ENCODE assay signal across 8 mouse cellular contexts in the genomic region with DNA sequence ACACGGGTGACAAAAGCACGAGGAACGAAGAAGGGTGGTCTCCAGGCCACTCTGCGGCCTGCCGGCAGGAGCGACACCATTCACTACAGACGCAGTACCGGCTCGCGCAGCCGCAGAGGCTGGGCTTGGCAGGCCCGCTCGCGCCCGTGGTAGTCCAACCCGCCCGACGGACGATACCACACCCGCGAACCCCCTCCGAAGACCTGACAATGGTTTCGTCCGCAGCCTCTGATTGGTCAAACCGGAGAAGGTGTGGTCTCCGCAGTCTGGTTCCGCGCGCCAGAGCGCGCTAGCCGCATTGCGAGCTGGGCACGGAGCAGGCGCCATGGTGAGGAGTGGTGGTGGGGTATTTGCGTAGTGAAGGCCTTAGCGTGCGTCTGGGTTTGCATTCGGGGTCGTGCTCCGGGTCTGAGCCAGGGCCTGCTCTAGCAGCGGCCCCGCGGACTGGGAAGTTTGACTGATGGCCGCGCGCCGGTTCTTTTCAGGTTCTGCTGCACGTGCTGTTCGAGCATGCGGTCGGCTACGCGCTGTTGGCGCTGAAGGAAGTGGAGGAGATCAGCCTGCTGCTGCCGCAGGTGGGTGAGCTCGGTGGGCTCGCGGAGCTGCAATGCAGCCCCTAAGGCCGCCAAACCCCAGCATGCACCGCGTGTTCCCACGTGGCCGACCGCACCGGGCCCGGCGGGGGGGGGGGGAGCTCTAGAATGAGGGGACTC. TPM values are rescaled to one million over a fixed set of nuclear protein-coding genes. Genes with fewer than 3 reads are reported as not detected.
DNase-seq lines count a peak whose midpoint lies in the region; ATAC-seq and TF ChIP-seq lines count a peak whose summit lies in the region.

Gene Nop56 (plus strand): TSS at position 282 of the 713 bp plus-strand sequence.

- peak within 1 kb of the TSS; percentile 84 for H3K4me2 ChIP-seq in heart, embryonic 15.5 days
- peak within 1 kb of the TSS; percentile 98 for H3K4me2 ChIP-seq in liver, embryonic 14.5 days (ENCODE audit: low read depth)
- peak within 1 kb of the TSS; percentile 79 for H3K4me2 ChIP-seq in neural tube, embryonic 11.5 days (ENCODE audit: low read depth)
- peak within 1 kb of the TSS; percentile 81 for H3K4me2 ChIP-seq in stomach, postnatal 0 days (replicated peaks; ENCODE audit: low read depth)

- peak within 1 kb of the TSS; percentile 78 for H3K4me3 ChIP-seq in forebrain, embryonic 10.5 days
- peak within 1 kb of the TSS; percentile 100 for H3K4me3 ChIP-seq in heart, embryonic 15.5 days
- peak within 1 kb of the TSS; percentile 87 to 98 for H3K4me3 ChIP-seq in liver, embryonic 14.5 days (ENCODE audit: insufficient read depth in 1 of 2, low read depth in 2 of 2, low read length in 2 of 2)
- peak within 1 kb of the TSS; percentile 94 for H3K4me3 ChIP-seq in neural tube, embryonic 11.5 days (ENCODE audit: low read depth, low read length)
- H3K4me3 ChIP-seq in stomach, postnatal 0 days (ENCODE audit: low read depth, low read length), result peak within 1 kb of the TSS; percentile 83

- ATAC-seq in heart, embryonic 15.5 days (replicated peaks; ENCODE audit: insufficient number of reproducible peaks, insufficient read depth, low FRiP score, low read depth), result peak; percentile 96
- peak; percentile 96 for ATAC-seq in liver, embryonic 14.5 days (ENCODE audit: insufficient read depth)
- ATAC-seq in neural tube, embryonic 11.5 days (ENCODE audit: insufficient read depth, low FRiP score, low TSS enrichment), result peak; percentile 96
- peak; percentile 98 for ATAC-seq in stomach, postnatal 0 days (ENCODE audit: low FRiP score, low TSS enrichment)

- no peak; the same call in 1 of the 2 replicates for TF ChIP-seq CTCF in liver, embryonic 14.5 days (IDR thresholded peaks at IDR 0.05; ENCODE audit: low read depth)
- peak; percentile 37 for TF ChIP-seq CTCF in stomach, postnatal 0 days (IDR thresholded peaks at IDR 0.05; ENCODE audit: low read depth)

- H3K27me3 ChIP-seq in forebrain, embryonic 10.5 days (ENCODE audit: poor library complexity, severe bottlenecking), result no peaks in the 10 kb centered on the region
- no peaks in the 10 kb centered on the region for H3K27me3 ChIP-seq in heart, embryonic 15.5 days
- no peaks in the 10 kb centered on the region for H3K27me3 ChIP-seq in liver, embryonic 14.5 days (ENCODE audit: control insufficient read depth, insufficient read depth, low read length)
- no peaks in the 10 kb centered on the region for H3K27me3 ChIP-seq in neural tube, embryonic 11.5 days (ENCODE audit: control insufficient read depth, insufficient read depth, low read length)
- no peaks in the 10 kb centered on the region for H3K27me3 ChIP-seq in stomach, postnatal 0 days (ENCODE audit: control insufficient read depth, insufficient read depth, low read length)

- under 1% methylated on average over 68 of the region's 68 CpGs for WGBS in forebrain, embryonic 10.5 days
- under 1% methylated on average over 68 of the region's 68 CpGs for WGBS in heart, embryonic 15.5 days
- under 1% methylated on average over 68 of the region's 68 CpGs for WGBS in liver, embryonic 14.5 days (ENCODE audit: insufficient replicate concordance)
- WGBS in neural tube, embryonic 11.5 days, result under 1% methylated on average over 68 of the region's 68 CpGs
- WGBS in stomach, postnatal 0 days, result under 1% methylated on average over 68 of the region's 68 CpGs

- peak; percentile 11; the same call in 1 of the 2 replicates for TF ChIP-seq EP300 in liver, embryonic 14.5 days (IDR thresholded peaks at IDR 0.05; ENCODE audit: low read depth)
- TF ChIP-seq EP300 in stomach, postnatal 0 days (optimal IDR thresholded peaks at IDR 0.05), result no peak

- H3K9ac ChIP-seq in heart, embryonic 15.5 days, result peak within 1 kb of the TSS; percentile 98
- H3K9ac ChIP-seq in liver, embryonic 14.5 days (replicated peaks), result peak within 1 kb of the TSS; percentile 97
- H3K9ac ChIP-seq in neural tube, embryonic 11.5 days (ENCODE audit: low read length), result peak within 1 kb of the TSS; percentile 87
- peak within 1 kb of the TSS; percentile 86 for H3K9ac ChIP-seq in stomach, postnatal 0 days (ENCODE audit: low read length)

- H3K36me3 ChIP-seq in forebrain, embryonic 10.5 days (replicated peaks), result peaks cover 43% of the 10 kb centered on the region
- H3K36me3 ChIP-seq in heart, embryonic 15.5 days, result peaks cover 36% of the 10 kb centered on the region
- H3K36me3 ChIP-seq in liver, embryonic 14.5 days (replicated peaks; ENCODE audit: control insufficient read depth, insufficient read depth, low read depth), result peaks cover 39% of the 10 kb centered on the region
- H3K36me3 ChIP-seq in neural tube, embryonic 11.5 days (ENCODE audit: control insufficient read depth, insufficient read depth, low read length), result peaks cover 14% of the 10 kb centered on the region
- peaks cover 13% of the 10 kb centered on the region for H3K36me3 ChIP-seq in stomach, postnatal 0 days (ENCODE audit: control insufficient read depth, insufficient read depth, low read length)

- peak within 1 kb of the TSS; percentile 97 for H3K27ac ChIP-seq in forebrain, embryonic 10.5 days
- H3K27ac ChIP-seq in heart, embryonic 15.5 days, result peak within 1 kb of the TSS; percentile 95
- peak within 1 kb of the TSS; percentile 71 for H3K27ac ChIP-seq in liver, embryonic 14.5 days
- peak within 1 kb of the TSS; percentile 89 for H3K27ac ChIP-seq in neural tube, embryonic 11.5 days (ENCODE audit: low read depth, low read length)
- peak within 1 kb of the TSS; percentile 88 for H3K27ac ChIP-seq in stomach, postnatal 0 days (replicated peaks)

- H3K4me1 ChIP-seq in forebrain, embryonic 10.5 days, result peaks cover 37% of the 10 kb centered on the region
- H3K4me1 ChIP-seq in heart, embryonic 15.5 days (replicated peaks), result peaks cover 33% of the 10 kb centered on the region
- peaks cover 5 to 23% of the 10 kb centered on the region in 2 experiments; a peak in 3 of 4 replicates for H3K4me1 ChIP-seq in liver, embryonic 14.5 days (replicated peaks; ENCODE audit: control insufficient read depth in 2 of 2, insufficient read depth in 2 of 2, low read length in 1 of 2)
- peaks cover 6% of the 10 kb centered on the region; the same call in 1 of the 2 replicates for H3K4me1 ChIP-seq in neural tube, embryonic 11.5 days (ENCODE audit: control insufficient read depth, insufficient read depth, low read length)
- peaks cover 7% of the 10 kb centered on the region; the same call in 1 of the 2 replicates for H3K4me1 ChIP-seq in stomach, postnatal 0 days (replicated peaks; ENCODE audit: control insufficient read depth, insufficient read depth)

- H3K9me3 ChIP-seq in forebrain, embryonic 10.5 days, result no peaks in the 10 kb centered on the region
- H3K9me3 ChIP-seq in heart, embryonic 15.5 days (replicated peaks), result no peaks in the 10 kb centered on the region
- no peaks in the 10 kb centered on the region for H3K9me3 ChIP-seq in liver, embryonic 14.5 days (ENCODE audit: control insufficient read depth, low read length)
- H3K9me3 ChIP-seq in neural tube, embryonic 11.5 days (ENCODE audit: control insufficient read depth, low read length), result no peaks in the 10 kb centered on the region
- H3K9me3 ChIP-seq in stomach, postnatal 0 days (ENCODE audit: control insufficient read depth, low read length), result no peaks in the 10 kb centered on the region

- DNase-seq in CD8-positive naive resting alpha-beta T cell, adult 2 months (ENCODE audit: low read depth in 2 of 2, low spot score in 2 of 2), result peak; percentile 100
- peak; percentile 95 for DNase-seq in c-Kit-positive CD71-negative TER-119-negative erythroid progenitor cells, embryonic 14.5 days (ENCODE audit: low read depth)
- DNase-seq in forebrain, embryonic 10.5 days (ENCODE audit: extremely low spot score, low spot score), result peak; percentile 100
- DNase-seq in kidney, postnatal 25 days, result peak; percentile 98 to 99
- peak; percentile 95 to 96 (median 96) for DNase-seq in liver, embryonic 14.5 days (ENCODE audit: low read depth in 3 of 3, low spot score in 3 of 3)
- DNase-seq in neural tube, embryonic 11.5 days (ENCODE audit: low spot score), result peak; percentile 99
- DNase-seq in stomach, postnatal 0 days (ENCODE audit: low spot score), result peak; percentile 99

RNA-seq across cellular contexts. Expression of gene Nop56, which starts in this region (rescaled TPM):
- polyA plus RNA-seq in forebrain, embryonic 10.5 days (2016; fragmentation: Nextera tagmentation; extraction: Ambion mirVana), result 501 and 511 TPM in 2 replicates
- 103 and 150 TPM in 2 replicates for polyA plus RNA-seq in heart, embryonic 15.5 days (2015; fragmentation: Nextera tagmentation; extraction: Ambion mirVana)
- polyA plus RNA-seq in liver, embryonic 14.5 days (2012; rRNA removed), result 109 and 201 TPM in 2 replicates
- 181 and 182 TPM in 2 replicates for polyA plus RNA-seq in liver, embryonic 14.5 days (2014; fragmentation: Nextera tagmentation; extraction: Ambion mirVana)
- 335 and 348 TPM in 2 replicates for polyA plus RNA-seq in neural tube, embryonic 11.5 days (2014; fragmentation: Nextera tagmentation; extraction: Ambion mirVana)
- polyA plus RNA-seq in stomach, postnatal 0 days (2015; fragmentation: Nextera tagmentation; extraction: Ambion mirVana), result 98.2 and 104 TPM in 2 replicates

Comparison
In these comparisons a context has a peak if more than half of its experiments do, and no peak if none do; other contexts are left out.
1. Peak in every context shown above with its lines: DNase-seq, ATAC-seq, H3K4me3 ChIP-seq and H3K27ac ChIP-seq.